Mouse (Mus musculus) CH12.LX (cell line): Measurements from ENCODE around the gene Ifnar1. TPM values are rescaled to one million over a fixed set of nuclear protein-coding genes. Genes with fewer than 3 reads are reported as not detected.

Experiments used
- DNase-seq: peaks from one replicate; pipeline ENCODE4 v3.0.0-alpha.2; 2013; ENCODE audit errors: extremely low read depth
- H3K27ac ChIP-seq: 2 replicates; pipeline ENCODE4 v1.5.1; 2012; ENCODE audit warnings: low read depth, mild to moderate bottlenecking, control low read depth, moderate library complexity; ENCODE audit not compliant: insufficient read depth
- H3K27me3 ChIP-seq: replicated peaks from 2 replicates; pipeline ENCODE3; 2012; ENCODE audit warnings: inconsistent platforms
- H3K36me3 ChIP-seq, 2 experiments: replicated peaks in 1 of 2; 2 replicates each; pipeline versions ENCODE3 to v1.6.1; 2012; ENCODE audit warnings: inconsistent platforms in 1 of 2, low read length in 1 of 2, mild to moderate bottlenecking in 1 of 2, mixed read lengths in 1 of 2, moderate library complexity in 1 of 2; ENCODE audit not compliant: control insufficient read depth in 1 of 2, insufficient read depth in 1 of 2
- H3K4me1 ChIP-seq, 2 experiments: 2 replicates each; pipeline ENCODE4 v1.6.1; 2012; ENCODE audit warnings: inconsistent platforms in 1 of 2, moderate library complexity in 1 of 2; ENCODE audit not compliant: insufficient read depth in 2 of 2, control insufficient read depth in 1 of 2
- H3K4me2 ChIP-seq: 2 replicates; pipeline ENCODE4 v1.6.1; 2012; ENCODE audit warnings: low read depth, mild to moderate bottlenecking, control low read depth; ENCODE audit not compliant: poor library complexity, insufficient read depth, severe bottlenecking
- H3K4me3 ChIP-seq, 3 experiments: fragments of 150-350 bp in 1 of 3; sonication (generic) in 1 of 3; replicated peaks in 1 of 3; 2 replicates each; pipeline versions ENCODE3 to v1.5.1; 2011 to 2012; ENCODE audit warnings: low read depth in 2 of 3, low read length in 2 of 3, mild to moderate bottlenecking in 2 of 3, moderate library complexity in 2 of 3, control low read depth in 1 of 3, improper control_type of control experiment in 1 of 3, inconsistent platforms in 1 of 3, mixed read lengths in 1 of 3; ENCODE audit not compliant: poor library complexity in 1 of 3
- H3K79me2 ChIP-seq: replicated peaks from 2 replicates; pipeline ENCODE4 v1.6.1; 2012; ENCODE audit warnings: mild to moderate bottlenecking, moderate library complexity; ENCODE audit not compliant: control insufficient read depth, poor library complexity, insufficient read depth, severe bottlenecking; ENCODE audit errors: extremely low read depth
- H3K9ac ChIP-seq: 2 replicates; pipeline ENCODE4 v1.6.1; 2012; ENCODE audit warnings: low read depth, mild to moderate bottlenecking, control low read depth, moderate library complexity; ENCODE audit not compliant: insufficient read depth
- H3K9me3 ChIP-seq: replicated peaks from 2 replicates; pipeline ENCODE3; 2012; ENCODE audit warnings: low read length, inconsistent platforms, mixed read lengths
- BHLHE40 ChIP-seq: IDR thresholded peaks from 2 replicates; pipeline ENCODE4 v1.6.1; 2011; ENCODE audit warnings: mild to moderate bottlenecking, low read depth, low read length, improper control_type of control experiment
- CHD1 ChIP-seq: IDR thresholded peaks from 2 replicates; pipeline ENCODE4 v1.6.1; 2012; ENCODE audit warnings: low read depth, low read length, improper control_type of control experiment, inconsistent platforms
- E2F4 ChIP-seq: IDR thresholded peaks from 2 replicates; pipeline ENCODE4 v1.6.1; 2011; ENCODE audit warnings: low read depth, low read length, improper control_type of control experiment; ENCODE audit not compliant: insufficient replicate concordance
- EP300 ChIP-seq: IDR thresholded peaks from 2 replicates; pipeline ENCODE4 v1.6.1; 2011; ENCODE audit warnings: low read length, improper control_type of control experiment
- GABPA ChIP-seq: IDR thresholded peaks from 2 replicates; pipeline ENCODE4 v1.6.1; 2012; ENCODE audit warnings: low read depth, low read length, improper control_type of control experiment, inconsistent platforms; ENCODE audit not compliant: insufficient replicate concordance
- HCFC1 ChIP-seq: IDR thresholded peaks from 2 replicates; pipeline ENCODE4 v1.6.1; 2012; ENCODE audit warnings: low read depth, mild to moderate bottlenecking, inconsistent platforms, low read length, improper control_type of control experiment
- IRF4 ChIP-seq: IDR thresholded peaks from 2 replicates; pipeline ENCODE4 v1.6.1; 2014; ENCODE audit warnings: low read depth, mild to moderate bottlenecking, inconsistent platforms, low read length, improper control_type of control experiment
- JUND ChIP-seq: conservative IDR thresholded peaks from 2 replicates; pipeline ENCODE4 v1.6.1; 2011; ENCODE audit warnings: low read depth, low read length, improper control_type of control experiment
- KAT2A ChIP-seq: IDR thresholded peaks from 2 replicates; pipeline ENCODE4 v1.6.1; 2012; ENCODE audit warnings: low read length, improper control_type of control experiment, inconsistent platforms; ENCODE audit not compliant: insufficient replicate concordance
- MAFK ChIP-seq: IDR thresholded peaks from 2 replicates; pipeline ENCODE4 v1.6.1; 2011; ENCODE audit warnings: low read length, improper control_type of control experiment; ENCODE audit not compliant: insufficient replicate concordance
- MEF2A ChIP-seq: IDR thresholded peaks from 2 replicates; pipeline ENCODE4 v1.6.1; 2014; ENCODE audit warnings: low read depth, mild to moderate bottlenecking, inconsistent platforms, low read length, improper control_type of control experiment, borderline replicate concordance
- MXI1 ChIP-seq: IDR thresholded peaks from 2 replicates; pipeline ENCODE4 v1.6.1; 2011; ENCODE audit warnings: mild to moderate bottlenecking, low read depth, low read length, improper control_type of control experiment
- NELFE ChIP-seq: IDR thresholded peaks from 2 replicates; pipeline ENCODE4 v1.6.1; 2011; ENCODE audit warnings: low read depth, low read length, improper control_type of control experiment
- NRF1 ChIP-seq: IDR thresholded peaks from 2 replicates; pipeline ENCODE4 v1.6.1; 2014; ENCODE audit warnings: low read depth, mild to moderate bottlenecking, inconsistent platforms, low read length, improper control_type of control experiment, moderate library complexity
- PAX5 ChIP-seq: IDR thresholded peaks from 2 replicates; pipeline ENCODE4 v1.6.1; 2012; ENCODE audit warnings: low read length, inconsistent platforms, mixed read lengths
- RAD21 ChIP-seq: IDR thresholded peaks from 2 replicates; pipeline ENCODE4 v1.6.1; 2011; ENCODE audit warnings: low read depth, mild to moderate bottlenecking, low read length, improper control_type of control experiment, moderate library complexity
- RCOR1 ChIP-seq: conservative IDR thresholded peaks from 2 replicates; pipeline ENCODE4 v1.6.1; 2012; ENCODE audit warnings: low read depth, mild to moderate bottlenecking, inconsistent platforms, low read length, improper control_type of control experiment
- SIN3A ChIP-seq: IDR thresholded peaks from 2 replicates; pipeline ENCODE4 v1.6.1; 2012; ENCODE audit warnings: low read length, improper control_type of control experiment, inconsistent platforms
- SMC3 ChIP-seq: IDR thresholded peaks from 2 replicates; pipeline ENCODE4 v1.6.1; 2011; ENCODE audit warnings: low read depth, low read length, improper control_type of control experiment
- TBP ChIP-seq: conservative IDR thresholded peaks from 2 replicates; pipeline ENCODE4 v1.6.1; 2011; ENCODE audit warnings: low read depth, low read length, improper control_type of control experiment
- UBTF ChIP-seq: IDR thresholded peaks from 2 replicates; pipeline ENCODE4 v1.6.1; 2012; ENCODE audit warnings: low read depth, mild to moderate bottlenecking, inconsistent platforms, low read length, improper control_type of control experiment, moderate library complexity
- USF1 ChIP-seq: IDR thresholded peaks from 2 replicates; pipeline ENCODE4 v1.6.1; 2014; ENCODE audit warnings: low read depth, mild to moderate bottlenecking, inconsistent platforms, low read length, improper control_type of control experiment
- ZMIZ1 ChIP-seq: IDR thresholded peaks from 2 replicates; pipeline ENCODE4 v1.6.1; 2012; ENCODE audit warnings: low read depth, mild to moderate bottlenecking, inconsistent platforms, low read length, improper control_type of control experiment
- ZNF384 ChIP-seq: IDR thresholded peaks from 2 replicates; pipeline ENCODE4 v1.6.1; 2012; ENCODE audit warnings: low read depth, low read length, improper control_type of control experiment, inconsistent platforms
- dilution Hi-C: fragments of 300-500 bp; cut with MboI; formaldehyde crosslinking; loops from 2 replicates; pipeline ENCODE4 v1.14.3; 2020; ENCODE audit warnings: low sequenced_read_pairs; ENCODE audit not compliant: extremely low pct_unique_long_range_greater_than_20kb, extremely low pct_ligation_motif_present
- in situ Hi-C: fragments of 300-500 bp; cut with MboI; formaldehyde crosslinking; loops from 3 replicates; pipeline ENCODE4 v1.14.3; 2019; ENCODE audit warnings: low sequenced_read_pairs, low pct_ligation_motif_present, low pct_unique_long_range_greater_than_20kb, mixed read lengths
- polyA plus RNA-seq: library from polyadenylated mRNA; unstranded; fragments of >175 nt; gene quantifications from 2 replicates; pipeline ENCODE4 v1.2.1, GENCODE M21; 2012; ENCODE audit warnings: low read depth; ENCODE audit not compliant: insufficient read length
- total RNA-seq, 2 experiments: library from RNA; depleted of rRNA; stranded (reverse); fragments of 300-350 nt in 1 of 2; fragments of >200 nt in 1 of 2; gene quantifications; 2 replicates each; pipeline ENCODE4 v1.2.3; 2012 to 2014

Gene Ifnar1
- total and polyA plus RNA-seq, 3 experiments: 32.8 to 49.4 (median 40.3) TPM

GRCm38 (mm10) chr16:91522479-91523309, 37.7 kb downstream of the Ifnar1 start (continued):
- TF ChIP-seq RAD21 (no peak; the same call in 1 of the 2 replicates), HCFC1 (peak; percentile 10; the same call in 1 of the 2 replicates), UBTF (0 out of 2 replicates have a peak, but pooled peaks have one; percentile 32), EP300 (peak; percentile 85), MXI1 (peak; percentile 88), RCOR1 (no peak), BHLHE40 (peak; percentile 98), ZMIZ1 (no peak), SIN3A (peak; percentile 75)

DNA sequence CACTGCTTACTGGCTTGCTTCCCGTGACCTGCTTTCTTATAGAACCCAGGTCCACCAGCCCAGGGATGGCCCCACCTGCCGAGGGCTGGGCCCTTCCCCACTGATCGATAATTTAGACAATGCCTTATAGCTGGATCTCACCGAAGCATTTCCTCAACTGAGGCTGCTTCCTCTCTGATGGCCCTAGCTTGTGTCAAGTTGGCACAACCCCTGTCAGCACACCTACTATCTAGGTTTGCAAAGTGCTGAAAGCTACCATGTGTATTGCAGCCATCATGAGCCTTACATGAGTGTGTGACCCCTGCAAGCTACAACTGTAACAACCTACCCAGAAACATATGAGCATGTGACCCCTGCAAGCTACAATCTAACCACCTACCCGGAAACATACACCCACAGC, 39.2 kb downstream of the Ifnar1 start:
- Histone ChIP-seq H3K27me3 (no peaks in the 10 kb centered on the region), H3K4me3 (no peak overlapping the region), H3K79me2 (no peaks in the 10 kb centered on the region), H3K4me2 (no peak overlapping the region)
- in situ Hi-C loops: no loop called here
- TF ChIP-seq KAT2A: no peak
- no peak for TF ChIP-seq MAFK
- no peak for TF ChIP-seq NRF1
- TF ChIP-seq UBTF: no peak
- TF ChIP-seq NELFE: no peak
- no peak for TF ChIP-seq HCFC1
- no peak for TF ChIP-seq IRF4
- no peak for TF ChIP-seq GABPA
- no peak for TF ChIP-seq MEF2A
- TF ChIP-seq, all 38 proteins: peak for 0
- no peak for DNase-seq
- Histone ChIP-seq H3K36me3 (no peaks in the 10 kb centered on the region), H3K27ac (no peak overlapping the region), H3K4me1 (peaks cover 19 to 40% of the 10 kb centered on the region in 2 experiments), H3K9ac (no peak overlapping the region), H3K9me3 (peaks cover 11% of the 10 kb centered on the region)
- dilution Hi-C loops: no loop called here

DNA sequence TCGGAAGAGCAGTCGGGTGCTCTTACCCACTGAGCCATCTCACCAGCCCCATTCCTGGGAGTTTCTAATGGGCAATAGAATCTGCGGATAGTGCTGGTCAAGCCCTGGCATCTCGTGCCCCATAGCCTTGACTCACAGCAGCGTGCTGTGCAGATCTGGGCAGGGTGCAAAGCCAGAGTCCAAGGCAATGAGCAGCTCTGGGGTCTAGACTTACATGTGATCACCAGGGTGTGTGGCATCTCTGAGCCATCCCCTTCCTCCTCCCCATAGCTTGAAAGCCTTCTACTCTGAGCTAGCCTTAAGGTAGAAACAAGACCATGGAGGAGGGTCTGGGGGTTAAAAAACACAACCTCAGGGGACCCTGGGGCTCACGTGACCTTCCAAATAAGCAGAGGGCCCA, 41.2 kb downstream of the Ifnar1 start:
- no peak overlapping the region for H3K4me3 ChIP-seq
- dilution Hi-C loops: no loop called here
- H3K9me3 ChIP-seq: peaks cover 11% of the 10 kb centered on the region
- H3K36me3 ChIP-seq: no peaks in the 10 kb centered on the region
- no peaks in the 10 kb centered on the region for H3K79me2 ChIP-seq
- in situ Hi-C loops: no loop called here
- H3K27me3 ChIP-seq: no peaks in the 10 kb centered on the region
- no peak for TF ChIP-seq MAFK
- TF ChIP-seq MEF2A: no peak
- TF ChIP-seq E2F4: no peak
- TF ChIP-seq SIN3A: no peak
- no peak for TF ChIP-seq NRF1
- no peak for TF ChIP-seq PAX5
- no peak for TF ChIP-seq JUND
- TF ChIP-seq CHD1: no peak
- no peak for TF ChIP-seq SMC3
- TF ChIP-seq USF1: no peak
- no peak for TF ChIP-seq EP300
- TF ChIP-seq ZNF384: no peak
- no peak for TF ChIP-seq MXI1
- TF ChIP-seq RCOR1: no peak
- TF ChIP-seq HCFC1: no peak
- no peak for TF ChIP-seq TBP
- TF ChIP-seq RAD21: no peak
- no peak for TF ChIP-seq IRF4
- peaks cover 21 to 46% of the 10 kb centered on the region in 2 experiments for H3K4me1 ChIP-seq
- no peak overlapping the region for H3K27ac ChIP-seq
- H3K9ac ChIP-seq: no peak overlapping the region
- DNase-seq: no peak
- H3K4me2 ChIP-seq: no peak overlapping the region
